Mouse (Mus musculus) liver, embryonic 14.5 days (tissue): ENCODE measurements around the gene Aloxe3. TPM values are rescaled to one million over a fixed set of nuclear protein-coding genes. Genes with fewer than 3 reads are reported as not detected.

Experiments used
- ATAC-seq: fragments of 200-750 bp; cut with Nextera tagmentation; 2 replicates; pipeline ENCODE4 v1.8.0; 2017; ENCODE audit warnings: moderate number of reproducible peaks, mild to moderate bottlenecking, moderate library complexity; ENCODE audit not compliant: insufficient read depth
- DNase-seq, 3 experiments: peaks; one replicate each; pipeline ENCODE4 v3.0.0-alpha.2; 2012 to 2013; ENCODE audit warnings: low read depth in 3 of 3, low spot score in 3 of 3
- H3K27ac ChIP-seq: fragments of 300-500 bp; sonication (generic); 2 replicates; pipeline ENCODE4 v1.5.1; 2014; ENCODE audit warnings: moderate library complexity, mild to moderate bottlenecking, control low read depth, inconsistent platforms
- H3K27me3 ChIP-seq: fragments of 300-500 bp; sonication (generic); 2 replicates; pipeline ENCODE4 v1.6.1; 2014; ENCODE audit warnings: mild to moderate bottlenecking, low read length, moderate library complexity; ENCODE audit not compliant: control insufficient read depth, insufficient read depth
- H3K36me3 ChIP-seq: fragments of 300-500 bp; sonication (generic); replicated peaks from 2 replicates; pipeline ENCODE4 v1.6.1; 2014; ENCODE audit warnings: low read depth; ENCODE audit not compliant: control insufficient read depth, insufficient read depth
- H3K4me1 ChIP-seq, 2 experiments: fragments of 200-500 bp in 1 of 2; fragments of 300-500 bp in 1 of 2; sonication (generic) in 1 of 2; replicated peaks; 2 replicates each; pipeline ENCODE4 v1.6.1; 2012 to 2014; ENCODE audit warnings: antibody characterized with exemption in 1 of 2, inconsistent platforms in 1 of 2, low read length in 1 of 2; ENCODE audit not compliant: control insufficient read depth in 2 of 2, insufficient read depth in 2 of 2
- H3K4me2 ChIP-seq: fragments of 300-500 bp; sonication (generic); 2 replicates; pipeline ENCODE4 v1.6.1; 2014; ENCODE audit warnings: low read depth, mild to moderate bottlenecking, control low read depth, moderate library complexity
- H3K4me3 ChIP-seq, 2 experiments: fragments of 200-500 bp in 1 of 2; fragments of 300-500 bp in 1 of 2; sonication (generic) in 1 of 2; 2 replicates each; pipeline ENCODE4 v1.5.1; 2012 to 2014; ENCODE audit warnings: low read depth in 2 of 2, low read length in 2 of 2, mild to moderate bottlenecking in 2 of 2, control low read depth in 1 of 2, inconsistent platforms in 1 of 2, moderate library complexity in 1 of 2; ENCODE audit not compliant: insufficient read depth in 1 of 2
- H3K9ac ChIP-seq: fragments of 300-500 bp; sonication (generic); replicated peaks from 2 replicates; pipeline ENCODE4 v1.6.1; 2014; ENCODE audit warnings: mild to moderate bottlenecking, control low read depth, moderate library complexity
- H3K9me3 ChIP-seq: fragments of 300-500 bp; sonication (generic); 2 replicates; pipeline ENCODE4 v1.6.1; 2016; ENCODE audit warnings: low read length, mixed read lengths; ENCODE audit not compliant: control insufficient read depth
- CTCF ChIP-seq: IDR thresholded peaks from 2 replicates; pipeline ENCODE4 v1.5.1; 2016; ENCODE audit warnings: antibody characterized with exemption, low read depth, control low read depth
- EP300 ChIP-seq: IDR thresholded peaks from 2 replicates; pipeline ENCODE4 v1.6.1; 2016; ENCODE audit warnings: antibody characterized with exemption, low read depth
- WGBS: fragments of 180-500 bp; shearing (Covaris S2); extraction: QIAGEN DNeasy Blood & Tissue Kit; methylation state at CpG from one replicate; pipeline ENCODE4 v1.1.7; 2014; ENCODE audit not compliant: insufficient replicate concordance; 5-methylcytosine and 5-hydroxymethylcytosine counted together
- polyA plus RNA-seq, 2 experiments: library from polyadenylated mRNA; depleted of rRNA in 1 of 2; stranded (reverse) in 1 of 2; unstranded in 1 of 2; fragments of >200 nt; fragmentation: Nextera tagmentation in 1 of 2; extraction: Ambion mirVana in 1 of 2; gene quantifications; 2 replicates each; pipeline versions ENCODE4 v1.2.1 to v1.2.3; 2012 to 2014

The Aloxe3 gene
- polyA plus RNA-seq, 2 experiments = 0.15 to 0.38 TPM

DNA sequence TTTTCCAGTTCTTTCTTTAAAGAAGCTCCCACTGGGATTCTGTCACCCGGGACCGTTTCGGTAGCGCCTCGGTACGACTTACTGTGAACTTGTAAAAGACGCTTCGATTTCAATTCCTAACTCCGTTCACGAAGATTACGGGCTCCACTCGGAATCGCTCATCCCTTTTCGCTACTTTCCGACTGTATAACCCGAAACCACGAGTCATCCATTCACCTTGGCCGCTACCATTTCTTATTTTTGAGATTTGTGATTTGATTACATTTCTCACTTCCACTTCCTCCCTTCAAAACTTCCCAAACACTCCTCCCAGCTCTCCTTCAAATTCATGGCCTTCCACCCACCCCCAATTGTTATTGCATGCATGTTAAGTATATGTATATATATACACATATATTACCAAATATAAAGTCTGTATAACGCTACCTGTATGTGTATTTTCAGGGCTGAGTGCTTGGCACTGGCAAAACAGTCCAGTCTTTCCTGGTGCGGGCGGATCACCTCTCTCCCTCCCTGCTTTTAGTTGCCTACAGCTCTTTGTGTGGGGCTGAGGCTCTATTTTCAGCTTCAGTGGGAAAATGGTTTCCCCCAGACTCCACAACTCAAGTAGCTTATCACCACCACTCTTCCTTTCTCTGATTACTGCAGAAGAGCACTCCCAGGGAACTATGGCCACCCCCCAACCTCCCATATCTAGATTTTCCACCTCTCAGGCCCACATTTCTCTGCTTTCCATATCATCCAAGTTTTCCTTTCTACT is 14.5 kb upstream of the Aloxe3 start:
- no peaks in the 10 kb centered on the region; the same call in 1 of the 2 replicates for H3K27me3 ChIP-seq
- no peak for DNase-seq
- peak overlapping the region; percentile 50 for H3K9ac ChIP-seq
- WGBS = 4% methylated on average over 21 of the region's 21 CpGs
- no peak overlapping the region for H3K27ac ChIP-seq
- peak overlapping the region; percentile 75 for H3K4me2 ChIP-seq
- H3K4me1 ChIP-seq = peaks cover 4 to 17% of the 10 kb centered on the region in 2 experiments
- no peaks in the 10 kb centered on the region; the same call in 1 of the 2 replicates for H3K36me3 ChIP-seq
- H3K4me3 ChIP-seq = peak overlapping the region; percentile 58 to 68
- TF ChIP-seq CTCF = no peak
- TF ChIP-seq EP300 = no peak
- H3K9me3 ChIP-seq = no peaks in the 10 kb centered on the region
- no peak for ATAC-seq

DNA sequence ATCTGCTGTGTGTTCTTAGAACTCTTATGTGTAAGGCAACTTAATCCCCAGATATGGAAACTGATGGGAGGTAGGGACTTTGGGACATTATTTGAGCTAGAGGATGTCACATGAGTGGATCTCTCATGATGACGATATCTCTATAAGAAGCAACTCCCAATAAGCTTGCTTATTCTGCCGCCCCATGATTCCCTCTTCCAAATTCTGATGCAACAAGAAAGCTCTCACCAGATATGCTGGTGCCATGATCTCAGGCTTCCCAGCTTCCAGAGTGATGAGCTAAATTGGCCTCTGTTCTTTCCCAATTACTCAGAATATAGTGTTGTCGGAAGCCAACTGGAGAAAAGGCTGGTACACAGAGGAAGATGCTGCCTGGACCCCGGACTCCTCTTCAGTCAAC is 13.8 kb upstream of the Aloxe3 start:
- H3K4me3 ChIP-seq = no peak overlapping the region
- H3K9me3 ChIP-seq = no peaks in the 10 kb centered on the region
- 44% methylated on average over 4 of the region's 4 CpGs for WGBS
- no peak for ATAC-seq
- no peaks in the 10 kb centered on the region; the same call in 1 of the 2 replicates for H3K27me3 ChIP-seq
- H3K36me3 ChIP-seq = no peaks in the 10 kb centered on the region; the same call in 1 of the 2 replicates
- no peak overlapping the region; the same call in 1 of the 2 replicates for H3K9ac ChIP-seq
- DNase-seq = no peak
- H3K4me1 ChIP-seq = peaks cover 4 to 17% of the 10 kb centered on the region in 2 experiments
- H3K27ac ChIP-seq = no peak overlapping the region
- TF ChIP-seq CTCF = no peak
- no peak for TF ChIP-seq EP300
- peak overlapping the region; percentile 75 for H3K4me2 ChIP-seq

DNA sequence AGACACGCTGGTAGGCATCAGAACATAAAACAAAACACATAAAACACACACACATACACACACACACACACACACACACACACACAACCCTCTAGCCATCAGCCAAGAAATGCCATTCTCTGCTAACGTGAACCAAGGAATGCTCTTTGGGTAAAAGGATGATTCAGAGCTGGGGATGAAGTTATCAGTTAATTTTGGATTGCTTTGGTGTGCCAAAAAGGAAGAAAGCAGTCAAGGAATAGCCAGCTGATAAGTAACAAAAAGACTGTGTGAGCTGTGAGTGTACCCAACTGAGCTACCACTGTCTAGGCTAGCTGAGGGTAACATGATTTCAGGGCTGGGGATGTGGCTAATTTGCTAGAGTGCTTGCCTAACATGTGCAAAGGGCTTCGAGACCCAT is 11.7 kb upstream of the Aloxe3 start:
- Histone ChIP-seq H3K4me1 (peaks cover 7 to 27% of the 10 kb centered on the region in 2 experiments), H3K9ac (no peak overlapping the region), H3K9me3 (no peaks in the 10 kb centered on the region), H3K36me3 (no peaks in the 10 kb centered on the region), H3K27ac (no peak overlapping the region), H3K4me3 (no peak overlapping the region), H3K27me3 (no peaks in the 10 kb centered on the region; the same call in 1 of the 2 replicates), H3K4me2 (no peak overlapping the region)
- no peak for DNase-seq
- 43% methylated on average over 3 of the region's 3 CpGs for WGBS
- no peak for ATAC-seq
- TF ChIP-seq EP300 = no peak
- TF ChIP-seq CTCF = no peak

DNA sequence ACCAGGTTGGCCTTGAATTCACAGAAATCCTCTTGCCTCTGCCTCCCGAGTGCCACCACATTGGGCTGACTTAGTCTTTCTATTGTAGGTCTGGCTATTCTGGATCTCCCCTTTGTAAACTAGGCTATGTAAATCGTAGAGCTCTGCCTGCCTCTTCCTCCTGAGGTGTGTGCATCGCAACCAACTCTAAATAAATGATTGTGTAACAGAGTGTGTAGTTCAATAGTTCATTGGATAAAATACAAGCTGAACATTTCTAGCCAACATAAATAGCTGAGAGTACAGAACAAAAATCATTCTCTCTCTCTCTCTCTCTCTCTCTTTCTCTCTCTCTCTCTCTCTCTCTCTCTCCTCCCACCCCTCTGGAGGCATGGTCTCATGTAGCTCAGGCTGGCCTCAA is 11.1 kb upstream of the Aloxe3 start:
- DNase-seq (no peak), ATAC-seq (no peak)
- no peak for TF ChIP-seq CTCF
- no peak for TF ChIP-seq EP300
- 61% methylated on average over 3 of the region's 3 CpGs for WGBS
- no peak overlapping the region for H3K9ac ChIP-seq
- H3K9me3 ChIP-seq = no peaks in the 10 kb centered on the region
- no peak overlapping the region for H3K4me3 ChIP-seq
- peaks cover 2% of the 10 kb centered on the region; the same call in 1 of the 2 replicates for H3K27me3 ChIP-seq
- H3K4me1 ChIP-seq = peaks cover 9 to 31% of the 10 kb centered on the region in 2 experiments
- no peak overlapping the region for H3K27ac ChIP-seq
- no peaks in the 10 kb centered on the region for H3K36me3 ChIP-seq
- no peak overlapping the region for H3K4me2 ChIP-seq

DNA sequence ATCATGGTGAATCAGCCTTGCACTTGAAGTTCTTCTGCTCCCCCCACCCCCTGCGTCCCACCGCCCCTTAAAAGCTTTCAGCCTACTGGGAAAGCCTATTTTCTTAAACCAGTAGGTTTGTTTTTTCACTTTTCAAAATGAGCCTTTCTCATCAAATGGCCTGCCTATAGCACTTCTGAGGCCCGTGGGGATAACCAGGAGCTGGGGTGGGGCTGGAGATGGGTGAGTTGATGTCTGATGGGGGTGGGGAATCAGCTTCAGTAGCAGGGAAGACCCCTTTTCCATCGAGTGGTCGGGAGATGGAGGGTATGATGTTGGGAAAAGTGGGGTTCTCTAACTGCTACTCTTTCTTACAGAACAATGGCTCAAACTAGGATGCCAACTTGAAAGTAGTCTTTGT is 8.9 kb upstream of the Aloxe3 start:
- H3K4me1 ChIP-seq = peaks cover 5 to 18% of the 10 kb centered on the region in 2 experiments
- H3K27me3 ChIP-seq = peaks cover 25% of the 10 kb centered on the region

More for the DNA sequence above, 8.9 kb upstream of the Aloxe3 start:
- no peaks in the 10 kb centered on the region for H3K36me3 ChIP-seq
- no peak overlapping the region; a peak in 1 of 4 replicates for H3K4me3 ChIP-seq
- no peak overlapping the region for H3K9ac ChIP-seq
- H3K4me2 ChIP-seq = peak overlapping the region; percentile 96; the same call in 1 of the 2 replicates
- no peaks in the 10 kb centered on the region for H3K9me3 ChIP-seq
- 48% methylated on average over 5 of the region's 5 CpGs for WGBS
- TF ChIP-seq EP300 (no peak), CTCF (no peak)
- no peak for DNase-seq
- no peak overlapping the region for H3K27ac ChIP-seq
- no peak for ATAC-seq
